Mouse (Mus musculus) A20 (cell line): ENCODE measurements at regions not wholly inside any gene's neighbourhood (a gene's known extent, or its start where the extent isn't known, plus 50 kb on each side); places are given as distances from the start of the nearest gene placed in this dataset.
"Not testable (repeated sequence)": the region's sequence is repeated elsewhere in the genome, so short reads cannot be mapped to it uniquely, and the experiment has no call there.

ENCODE experiments used
- DNase-seq: peaks from one replicate; pipeline ENCODE4 v3.0.0-alpha.2; 2011; ENCODE audit warnings: low read depth, low spot score

GRCm38 (mm10) chr10:117478931-117479280 is 99.1 kb upstream of the Cpsf6 start:
- no peak for DNase-seq

- DNase-seq = no peak
Observed at GRCm38 (mm10) chr10:117478202-117478930, 98.6 kb upstream of the Cpsf6 start.

- no peak for DNase-seq
Observed at GRCm38 (mm10) chr10:117477331-117478201, 97.8 kb upstream of the Cpsf6 start.

DNA sequence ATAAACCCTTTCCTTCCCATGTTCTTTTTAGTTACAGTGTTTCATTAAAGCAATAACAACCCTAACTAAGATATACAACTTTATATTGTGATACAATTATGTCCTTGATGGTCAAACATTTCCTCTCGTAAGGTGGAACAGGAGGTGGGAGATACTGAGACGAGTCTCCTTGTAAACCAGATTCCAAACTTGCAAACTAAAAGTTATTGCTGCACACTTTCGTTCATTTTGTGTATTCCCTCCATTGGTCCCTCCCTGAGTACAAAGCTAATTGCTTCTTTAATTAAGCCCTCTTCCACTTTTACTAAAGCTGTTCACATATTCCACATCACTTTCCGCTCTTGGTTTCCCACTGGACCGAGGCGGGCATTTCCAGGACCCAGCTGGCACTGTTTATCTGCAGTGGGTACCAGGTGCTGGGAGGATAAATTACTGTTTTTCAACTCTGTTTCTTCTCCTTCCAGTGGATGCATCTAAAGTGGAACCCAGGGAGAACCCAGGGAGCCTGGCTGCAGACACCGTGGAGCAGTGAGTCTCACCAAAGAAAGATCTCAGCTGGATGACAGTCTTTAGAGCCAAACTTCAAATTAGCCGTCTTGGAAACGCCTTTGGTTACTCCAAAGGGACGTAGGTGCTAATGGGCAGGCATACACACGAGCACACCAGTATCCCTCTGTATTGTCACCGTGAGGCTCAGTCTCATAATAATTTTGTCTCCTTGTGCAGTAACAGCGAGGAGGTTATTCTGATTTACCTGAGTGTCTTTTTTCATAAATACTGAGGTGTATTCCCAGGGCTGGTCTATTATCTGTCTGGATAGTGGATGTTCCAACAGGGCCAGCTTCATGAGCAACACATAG is 95.5 kb upstream of the Cpsf6 start:
- no peak for DNase-seq

DNA sequence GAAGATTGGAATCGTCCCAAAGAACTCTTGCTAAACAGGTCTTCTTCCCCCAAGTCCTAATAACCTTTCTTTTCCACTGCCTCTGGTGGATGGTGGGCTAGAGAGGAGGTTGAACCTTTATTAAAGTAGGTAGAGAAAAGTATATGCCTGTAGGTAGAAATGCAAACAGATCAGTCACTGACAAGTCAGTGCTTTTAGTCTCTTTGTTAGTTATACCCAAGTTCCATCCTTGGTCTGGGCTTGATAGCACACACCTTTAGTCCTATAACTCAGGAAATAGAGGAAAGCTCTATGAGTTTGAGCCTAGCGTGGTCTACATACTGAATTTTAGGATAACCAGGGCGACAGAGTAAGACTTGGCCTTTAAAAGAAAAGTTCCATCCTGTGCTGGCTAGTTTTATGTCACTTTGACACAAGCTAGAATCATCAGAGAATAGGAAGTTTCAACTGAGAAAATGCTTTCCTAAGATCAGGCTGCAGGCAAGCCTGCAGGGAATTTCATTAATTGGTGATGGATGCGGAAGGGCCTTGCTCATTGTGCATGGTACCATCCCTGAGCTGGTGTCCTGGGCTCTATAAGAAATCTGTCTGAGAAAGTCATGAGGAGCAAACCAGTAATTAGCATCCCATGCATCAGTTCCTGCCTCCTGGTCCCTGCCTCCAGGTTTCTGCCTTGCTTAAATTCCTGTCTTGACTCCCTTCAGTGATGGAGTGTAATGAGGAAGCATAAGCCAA is 94.7 kb upstream of the Cpsf6 start:
- no peak for DNase-seq

GRCm38 (mm10) chr10:117473471-117473870 is 93.7 kb upstream of the Cpsf6 start:
- no peak for DNase-seq

DNA sequence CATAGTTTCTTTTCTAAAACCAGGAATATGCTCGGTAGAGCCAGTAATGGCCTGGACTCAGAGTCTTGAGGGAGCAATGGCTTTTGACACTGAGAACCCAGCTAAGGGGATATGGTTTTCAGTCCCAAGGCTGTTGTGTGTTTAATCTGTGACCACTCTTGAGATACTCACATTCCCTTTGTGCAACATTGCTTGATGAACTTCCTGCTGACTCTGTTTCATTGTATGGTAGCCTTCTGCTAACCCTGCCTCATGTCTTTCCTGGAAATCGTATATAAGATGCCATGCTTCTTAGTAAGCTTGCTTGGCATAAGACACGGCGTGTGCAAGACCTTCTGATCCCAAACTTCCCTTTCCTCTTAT is 92.7 kb upstream of the Cpsf6 start:
- DNase-seq = no peak

DNA sequence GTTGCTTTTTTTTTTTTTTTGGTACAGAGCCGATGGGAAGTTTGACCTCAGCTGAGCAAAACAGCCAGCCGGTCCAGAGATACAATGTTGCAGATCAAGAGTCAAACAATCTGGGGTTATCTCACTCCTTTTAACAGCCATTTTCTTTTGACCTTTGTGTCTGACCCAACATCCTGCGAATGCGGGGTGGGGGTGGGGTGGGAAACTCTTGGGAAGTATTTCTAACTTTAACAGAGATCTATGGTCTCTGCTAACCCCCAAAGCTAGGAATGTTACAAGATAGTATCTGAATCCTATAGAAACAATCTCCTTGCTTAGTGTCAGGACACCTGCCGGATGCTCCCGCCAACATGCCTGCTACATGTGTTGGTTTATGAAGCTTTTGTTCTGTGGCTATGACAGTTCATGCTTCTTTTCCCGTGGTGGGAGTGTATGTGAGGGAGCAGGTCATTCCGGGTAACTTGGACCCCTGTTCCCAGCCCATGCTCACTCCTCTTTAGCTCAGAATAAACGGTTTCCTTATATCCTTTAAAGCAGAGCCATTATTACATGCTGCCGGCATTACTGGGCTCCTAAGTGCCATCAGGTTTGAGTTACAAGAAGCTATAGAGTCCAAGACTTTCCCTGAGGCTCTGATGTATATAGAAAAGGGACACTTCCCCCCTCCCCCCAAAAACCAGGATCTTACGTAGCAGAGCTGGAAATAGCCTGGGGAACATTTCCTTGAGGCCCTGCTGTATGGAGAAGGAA is 92.2 kb upstream of the Cpsf6 start:
- DNase-seq = no peak

- DNase-seq = no peak
Observed at GRCm38 (mm10) chr10:117471036-117471817, 91.4 kb upstream of the Cpsf6 start.

GRCm38 (mm10) chr10:117470481-117470880 is 90.7 kb upstream of the Cpsf6 start:
- no peak for DNase-seq

- DNase-seq = no peak
Observed at GRCm38 (mm10) chr10:117469573-117470090, 89.8 kb upstream of the Cpsf6 start.

DNA sequence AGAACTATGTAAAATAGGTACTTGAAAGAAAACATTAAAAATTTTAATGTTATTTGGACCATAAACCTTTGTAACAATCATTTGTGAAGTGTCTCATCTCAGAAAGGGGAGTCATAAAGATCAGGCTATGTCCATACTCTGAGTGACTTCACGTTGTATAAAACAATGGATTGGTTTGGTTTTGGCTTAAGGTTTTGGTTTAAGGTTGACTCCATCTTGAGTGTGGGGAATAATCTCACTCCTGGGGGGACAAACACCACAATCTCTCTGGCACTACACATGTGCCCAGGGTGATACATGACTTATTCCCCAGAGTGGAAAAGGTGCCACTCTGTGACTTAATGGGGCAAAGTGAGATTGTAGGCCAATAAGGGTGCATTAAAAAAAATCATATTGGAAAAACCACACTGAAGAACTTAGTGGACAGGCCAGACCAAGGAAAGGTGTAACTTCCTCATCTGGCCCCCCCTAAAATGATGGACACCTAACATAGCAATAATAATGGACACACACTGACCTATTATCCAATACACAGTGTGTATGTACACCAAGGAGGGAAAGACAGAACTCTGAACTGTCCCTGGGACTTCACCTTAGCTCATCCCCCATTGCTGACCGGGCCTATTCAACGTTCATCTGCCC is 89.2 kb upstream of the Cpsf6 start:
- DNase-seq = no peak

GRCm38 (mm10) chr10:117468381-117468780 is 88.6 kb upstream of the Cpsf6 start:
- DNase-seq = no peak

DNA sequence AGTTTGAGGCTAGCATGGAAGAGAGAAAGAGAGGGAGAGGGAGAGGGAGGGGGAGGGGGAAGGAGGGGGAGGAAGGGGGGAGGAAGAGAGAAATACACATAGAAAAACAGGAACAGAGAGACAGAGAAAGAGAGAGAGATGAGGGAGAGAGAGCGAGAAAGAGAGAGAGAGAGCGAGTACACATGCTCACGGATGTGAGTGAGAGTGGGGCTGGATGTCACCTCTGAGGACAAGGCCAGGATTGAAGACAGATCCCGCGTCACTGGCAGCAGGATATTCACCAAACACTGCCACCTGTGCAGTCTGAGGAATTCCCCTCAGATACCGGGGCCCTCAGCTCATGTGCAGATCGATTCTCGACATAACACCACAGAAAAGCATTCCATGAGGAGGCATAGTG is 87.3 kb upstream of the Cpsf6 start:
- DNase-seq = no peak

DNA sequence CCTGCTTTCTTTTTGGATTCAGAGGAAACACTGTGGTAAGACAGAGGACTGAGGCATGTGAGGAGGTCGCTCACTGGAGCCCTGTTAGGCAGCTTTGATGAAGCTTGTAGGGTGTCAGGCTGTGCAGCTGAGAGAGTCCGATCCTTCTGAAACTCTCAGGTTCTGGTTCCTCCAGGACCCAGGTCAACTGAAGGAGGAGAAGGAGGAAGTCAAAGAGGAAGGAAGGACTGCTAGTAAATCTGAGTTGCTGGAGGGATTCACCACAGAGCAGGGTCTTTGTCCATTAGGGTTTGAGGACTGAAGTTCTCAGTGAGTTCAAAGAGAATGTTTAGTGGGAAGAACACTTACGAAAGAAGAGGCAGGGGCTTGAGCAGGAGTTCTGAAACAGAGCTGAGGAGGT is 86.6 kb upstream of the Cpsf6 start:
- no peak for DNase-seq

DNA sequence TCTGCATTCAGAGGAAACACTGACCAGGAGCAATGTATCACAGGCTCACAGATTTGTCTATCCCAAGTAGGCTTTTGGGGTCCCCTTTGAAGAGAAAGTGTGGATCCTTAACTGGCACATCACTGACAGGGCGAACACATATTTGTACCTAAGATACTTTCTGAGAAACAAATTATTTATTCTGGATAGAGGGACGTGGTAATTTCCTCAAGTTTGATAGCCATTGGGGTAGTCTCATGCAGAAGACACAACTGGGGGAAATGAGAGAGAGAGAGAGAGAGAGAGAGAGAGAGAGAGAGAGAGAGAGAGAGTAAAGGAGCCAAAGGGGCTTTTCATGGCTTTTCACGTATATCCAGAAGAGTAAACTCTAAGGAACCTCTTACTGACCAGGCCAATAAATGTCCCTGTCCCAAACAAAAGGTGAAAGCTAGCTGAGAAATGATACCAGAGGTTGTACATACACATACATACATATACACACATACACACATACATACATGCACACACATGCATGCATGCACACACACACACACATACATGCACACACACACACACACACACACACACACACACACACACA is 85.9 kb upstream of the Cpsf6 start:
- DNase-seq = no peak

DNA sequence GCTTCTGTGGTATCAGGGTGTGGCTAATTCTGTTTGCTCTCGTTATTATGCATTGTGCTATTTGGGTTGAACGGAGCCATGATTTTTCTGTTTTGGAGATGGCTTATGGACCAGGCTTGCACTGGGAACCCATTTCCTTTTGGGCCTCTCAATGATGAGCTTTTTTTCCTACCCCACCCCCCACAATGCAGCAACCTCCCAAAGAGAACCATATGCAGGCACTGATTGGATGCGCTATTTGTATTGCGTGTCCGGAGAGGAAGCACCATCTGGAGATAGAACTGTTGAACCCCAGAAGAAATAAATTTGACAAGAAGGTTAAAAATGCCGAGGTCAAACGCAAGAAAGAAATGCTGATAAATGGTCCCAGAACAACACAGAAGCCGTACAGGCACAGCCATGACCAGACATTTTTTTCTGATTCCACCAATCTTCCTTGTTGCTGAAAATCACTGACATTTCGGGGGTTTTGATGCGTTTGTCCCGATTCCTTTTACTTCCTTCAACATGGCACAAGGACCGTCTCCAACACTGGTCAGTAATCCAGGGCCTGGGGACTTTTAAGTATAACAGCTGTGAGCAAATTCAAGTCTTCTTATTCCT is 85.3 kb upstream of the Cpsf6 start:
- no peak for DNase-seq

- DNase-seq = not testable (repeated sequence)
Observed at GRCm38 (mm10) chr10:117464331-117464730, 84.5 kb upstream of the Cpsf6 start.
